In the genomic region with DNA sequence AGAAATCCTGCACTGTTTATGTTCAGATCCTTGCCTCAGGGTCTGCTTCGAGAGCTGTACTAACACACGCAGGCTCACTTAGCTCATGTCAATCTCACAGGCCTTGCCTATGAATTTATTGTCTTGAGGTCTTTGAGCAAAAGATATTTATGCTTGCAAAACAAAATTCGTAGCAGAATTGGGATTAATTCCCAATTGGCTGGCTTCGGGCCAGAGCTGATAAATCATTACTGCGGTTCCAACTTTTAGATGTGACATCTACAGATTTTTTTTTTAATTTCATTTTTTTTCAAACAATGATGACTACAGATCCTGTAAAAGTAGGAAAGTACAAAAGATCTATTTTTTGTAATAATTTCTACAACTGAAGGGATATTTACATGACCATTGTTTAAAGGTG, we compare ENCODE assay signal across 8 mouse cellular contexts.
"Had no signal": no experiment of that assay in that cellular context is flagged by ENCODE, and none has a peak within 500 bp of the region (broad histone marks: within the 10 kb centered on the region; RNA-seq: fewer than 3 reads in every experiment).

No protein-coding gene starts in this region.

- DNase-seq: layer of hippocampus, postnatal 36 days; liver, embryonic 13.5 days; lung, adult 2 months; lung, postnatal 14 days; lung, postnatal 4 days; midbrain, embryonic 14.5 days; thymus, adult 18-20 months; thymus, postnatal 36 days had no signal
